Mouse (Mus musculus) thymus, adult 18-20 months (tissue): ENCODE results near the gene Ddx39b.

Source experiments
- DNase-seq, 2 experiments: peaks; one replicate each; pipeline ENCODE4 v3.0.0; 2022; ENCODE audit warnings: mixed read lengths in 2 of 2

Gene Ddx39b

DNA sequence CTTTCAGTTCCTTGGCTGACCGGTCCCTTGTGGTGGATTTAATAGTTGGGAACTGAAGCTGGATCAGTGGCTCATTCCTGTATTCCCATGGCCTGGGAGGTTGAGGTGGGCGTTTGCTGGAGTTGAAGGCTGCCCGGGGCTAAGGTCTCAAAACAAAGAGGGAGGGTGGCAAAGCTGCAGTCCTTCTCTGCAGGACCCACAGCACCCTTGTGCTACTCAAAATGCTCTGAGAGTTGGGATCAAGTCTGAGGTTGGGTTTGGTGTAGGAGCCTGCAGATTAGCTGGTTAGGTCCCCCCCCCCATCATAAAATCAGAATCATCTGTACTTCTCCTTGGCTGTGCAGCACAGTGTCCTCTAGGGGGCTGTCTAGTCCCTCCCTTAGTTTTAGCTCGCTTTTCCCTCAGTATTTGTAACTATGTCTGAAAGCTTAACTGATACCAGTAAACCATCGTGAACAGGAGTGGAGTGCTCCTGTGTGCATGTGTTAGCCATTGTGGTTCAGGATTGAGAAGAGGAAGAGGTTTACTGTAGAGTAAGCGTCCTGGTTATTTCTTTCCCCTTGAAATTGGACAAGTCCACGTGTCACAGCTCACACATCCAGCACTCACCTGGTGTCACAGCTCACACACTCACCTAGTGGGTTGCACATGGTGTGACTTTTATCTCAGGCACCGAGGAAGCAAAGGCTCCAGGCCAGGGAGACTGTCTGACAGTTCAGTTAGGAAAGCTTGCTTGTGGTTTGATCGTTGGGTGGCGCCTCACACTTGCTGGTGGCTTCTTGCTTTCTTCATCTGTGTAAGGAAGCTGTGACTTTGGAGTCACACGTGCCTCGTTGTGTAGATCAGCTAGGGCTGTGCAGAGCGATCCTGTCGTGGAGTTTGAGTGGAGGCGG, 4.4 kb downstream of the Ddx39b start:
- no peak for DNase-seq

GRCm38 (mm10) chr17:35247144-35247543, 5.6 kb downstream of the Ddx39b start:
- DNase-seq: no peak

DNA sequence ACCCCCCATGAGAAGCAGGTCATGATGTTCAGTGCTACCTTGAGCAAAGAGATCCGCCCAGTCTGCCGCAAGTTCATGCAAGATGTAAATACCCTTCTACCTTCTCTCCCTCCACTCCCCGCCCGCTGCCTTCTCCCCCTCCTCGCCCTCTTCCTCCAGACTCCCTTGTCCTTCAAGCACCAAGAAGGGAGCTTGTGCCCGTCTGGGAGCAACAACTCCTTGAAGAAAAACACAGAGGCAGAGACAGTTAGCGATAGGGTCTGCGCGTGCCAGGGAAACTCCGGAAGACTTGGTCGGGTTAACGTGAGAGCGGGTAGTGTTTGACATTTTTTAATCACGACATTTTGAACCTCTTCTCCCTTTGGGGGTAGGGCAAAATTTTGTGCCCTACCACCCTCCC, 7.4 kb downstream of the Ddx39b start:
- DNase-seq: no peak

GRCm38 (mm10) chr17:35249451-35250197, 8.1 kb downstream of the Ddx39b start:
- no peak for DNase-seq

- DNase-seq: no peak
Measured at GRCm38 (mm10) chr17:35250348-35251120, 9.0 kb downstream of the Ddx39b start.

DNA sequence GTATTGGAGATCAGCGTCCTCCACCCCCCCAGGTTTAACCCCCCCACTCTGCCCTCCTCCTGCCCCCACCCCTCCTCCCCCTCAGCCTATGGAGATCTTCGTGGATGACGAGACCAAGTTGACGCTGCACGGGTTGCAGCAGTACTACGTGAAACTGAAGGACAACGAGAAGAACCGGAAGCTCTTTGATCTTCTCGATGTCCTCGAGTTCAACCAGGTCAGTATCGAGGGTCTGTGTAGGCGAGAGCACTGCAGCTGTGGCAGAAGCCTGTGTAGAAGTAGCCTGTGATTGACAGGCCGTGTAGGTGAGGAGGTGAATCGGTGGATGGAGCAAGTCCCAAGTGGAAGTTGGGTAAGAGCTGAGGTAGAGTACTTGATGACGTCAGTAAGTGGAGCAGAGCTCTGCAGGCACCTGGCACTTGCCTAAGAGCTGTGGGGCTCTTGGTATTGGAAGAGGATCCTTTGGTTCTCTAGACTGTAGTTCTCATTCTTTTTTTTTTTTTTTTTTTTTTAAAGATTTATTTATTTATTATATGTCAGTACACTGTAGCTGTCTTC, 9.7 kb downstream of the Ddx39b start:
- no peak for DNase-seq

- no peak for DNase-seq
Measured at GRCm38 (mm10) chr17:35251981-35252380, 10.4 kb downstream of the Ddx39b start.

GRCm38 (mm10) chr17:35252619-35253292, 11.2 kb downstream of the Ddx39b start:
- no peak for DNase-seq

GRCm38 (mm10) chr17:35253293-35254093, 11.9 kb downstream of the Ddx39b start:
- no peak for DNase-seq

GRCm38 (mm10) chr17:35254241-35255098, 12.9 kb downstream of the Ddx39b start:
- DNase-seq: peak; percentile 51 to 52

GRCm38 (mm10) chr17:35255301-35255700, 13.8 kb downstream of the Ddx39b start:
- DNase-seq: no peak

GRCm38 (mm10) chr17:35255704-35256103, 14.2 kb downstream of the Ddx39b start:
- no peak for DNase-seq

DNA sequence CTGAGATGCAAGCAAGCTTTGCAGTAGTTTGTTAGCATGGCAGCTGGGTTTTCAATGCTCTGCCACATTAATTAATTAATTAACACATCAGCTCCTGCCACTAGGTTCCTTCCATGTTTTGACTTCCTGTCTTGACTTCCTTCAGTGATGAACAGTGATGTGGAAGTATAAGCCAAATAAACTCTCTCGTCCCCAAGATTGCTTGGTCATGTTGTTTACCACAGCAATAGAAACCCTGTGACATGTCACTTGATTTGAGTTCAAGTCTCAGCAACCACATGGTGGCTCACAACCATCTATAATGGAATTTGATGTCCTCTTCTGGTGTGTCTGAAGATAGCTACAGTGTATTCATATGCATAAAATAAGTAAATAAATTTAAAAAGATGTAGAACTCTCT, 15.8 kb downstream of the Ddx39b start:
- no peak for DNase-seq

GRCm38 (mm10) chr17:35257824-35258491, 16.4 kb downstream of the Ddx39b start:
- peak; percentile 87 to 93 for DNase-seq

DNA sequence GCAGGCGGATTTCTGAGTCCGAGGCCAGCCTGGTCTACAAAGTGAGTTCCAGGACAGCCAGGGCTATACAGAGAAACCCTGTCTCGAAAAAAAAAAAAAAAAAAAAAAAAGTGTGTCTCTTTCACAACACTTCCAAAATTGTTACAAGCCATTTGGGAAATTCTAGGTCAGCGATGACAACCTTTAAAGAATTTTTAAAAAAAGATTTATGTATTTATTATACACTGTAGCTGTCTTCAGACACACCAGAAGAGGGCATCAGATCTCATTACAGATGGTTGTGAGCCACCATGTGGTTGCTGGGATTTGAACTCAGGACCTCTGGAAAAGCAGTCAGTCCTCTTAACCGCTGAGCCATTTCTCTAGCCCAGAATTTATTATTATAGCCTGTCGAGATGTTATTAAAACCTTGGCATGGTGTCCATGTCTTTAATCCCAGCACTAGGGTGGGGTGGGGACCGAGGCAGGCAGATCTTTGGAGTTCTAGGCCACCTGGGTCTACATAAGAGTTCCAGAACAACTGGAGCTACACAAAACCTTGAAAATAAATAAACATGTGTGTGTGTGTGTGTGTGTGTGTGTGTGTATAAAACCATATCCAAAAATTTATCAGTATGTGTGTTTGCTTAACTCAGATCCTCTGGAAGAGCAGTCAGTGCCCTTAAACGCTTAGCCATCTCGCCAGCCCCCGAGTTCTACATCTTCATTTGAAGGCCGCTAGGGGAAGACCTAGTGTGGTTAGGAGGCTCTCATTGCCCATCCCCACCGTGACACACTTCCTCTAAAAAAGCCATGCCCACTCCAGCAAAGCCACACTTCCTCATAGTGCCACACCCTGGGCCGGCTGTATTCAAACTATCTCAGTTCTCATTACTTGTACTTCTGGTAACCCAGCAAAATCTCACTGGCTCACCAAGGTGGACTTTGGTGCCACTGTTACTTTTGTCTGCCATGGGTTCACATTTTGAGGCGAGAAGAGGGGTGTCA, 17.2 kb downstream of the Ddx39b start:
- DNase-seq: peak; percentile 34 to 67

DNA sequence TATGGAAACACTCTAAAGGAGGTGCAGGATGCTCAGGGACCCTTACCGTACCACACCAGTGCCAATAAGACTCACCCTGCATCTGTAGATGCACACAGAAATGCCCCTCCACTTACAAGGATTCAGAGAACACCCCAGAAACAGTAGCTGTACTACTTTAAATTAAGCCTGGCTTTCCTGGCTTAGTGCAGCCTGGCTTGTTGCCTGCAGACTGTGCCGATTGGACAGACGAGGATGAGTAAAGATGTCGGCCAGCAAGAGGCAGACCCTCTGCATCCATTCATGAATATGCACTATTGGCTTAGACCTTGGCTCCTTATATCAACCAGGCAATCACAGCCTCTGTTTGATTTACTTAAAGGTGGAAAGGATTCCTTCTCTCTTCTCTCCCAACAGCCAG, 18.1 kb downstream of the Ddx39b start:
- DNase-seq: no peak

DNA sequence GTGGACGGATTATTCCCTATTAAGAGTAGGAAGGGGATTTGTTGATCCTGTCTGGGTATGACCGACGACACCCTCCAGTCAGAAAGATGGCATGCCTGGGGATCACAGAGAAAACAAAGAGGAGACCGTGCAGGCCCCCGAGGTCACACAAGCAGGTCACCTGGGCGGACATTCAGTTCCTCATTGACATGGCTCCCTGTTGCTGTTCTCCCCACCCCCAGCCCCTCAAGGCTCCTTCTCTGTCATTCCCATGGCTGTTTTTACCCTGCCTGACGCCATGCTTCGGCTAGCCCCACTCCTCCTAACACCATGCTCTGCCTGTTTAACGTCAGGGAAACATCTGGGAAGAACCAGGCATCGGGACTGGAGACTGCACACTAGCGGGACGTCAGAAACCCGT, 20.1 kb downstream of the Ddx39b start:
- DNase-seq: no peak
